Mouse (Mus musculus): ENCODE results near the gene Il9r.

Gene Il9r

DNA sequence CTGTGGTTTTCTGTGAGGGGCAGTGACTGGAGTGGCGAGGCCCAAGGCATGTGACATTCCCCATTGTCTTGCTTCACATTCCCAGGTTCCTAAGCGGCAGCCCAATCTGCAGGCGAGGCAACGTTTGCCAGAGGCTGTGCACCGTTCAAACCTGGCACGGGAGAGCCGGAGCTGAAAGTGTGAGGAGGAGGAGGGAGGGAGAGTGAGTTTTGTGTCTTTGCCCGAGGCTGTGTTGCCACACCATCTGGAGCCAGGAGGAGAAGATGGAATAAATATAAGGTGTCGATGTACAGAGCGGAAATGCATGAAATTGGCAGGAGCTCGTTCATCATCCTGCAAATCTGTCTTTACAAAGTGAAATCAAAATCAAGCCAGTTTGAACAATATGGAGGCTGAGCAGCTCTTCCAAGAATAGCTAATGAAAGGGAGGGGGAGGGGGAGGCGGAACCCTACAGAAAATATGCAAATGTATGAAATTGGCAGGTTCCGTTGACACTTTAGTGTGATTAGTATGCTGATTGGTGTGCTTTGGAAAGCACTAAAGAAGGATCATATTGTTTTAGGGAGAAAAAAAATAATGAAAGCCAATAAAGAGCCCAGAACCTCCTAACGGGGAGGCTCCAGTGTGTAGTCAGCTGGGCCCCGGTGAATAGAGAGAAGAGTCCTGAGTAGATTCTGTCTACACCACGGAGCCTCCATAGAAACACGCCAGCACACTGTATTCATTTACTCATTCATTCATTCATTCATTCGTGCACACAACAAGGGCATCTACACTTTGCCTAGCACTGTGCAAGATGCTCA is 42.1 kb downstream of the Il9r start:
- DNase-seq (ENCODE audit: low spot score), result no peak

DNA sequence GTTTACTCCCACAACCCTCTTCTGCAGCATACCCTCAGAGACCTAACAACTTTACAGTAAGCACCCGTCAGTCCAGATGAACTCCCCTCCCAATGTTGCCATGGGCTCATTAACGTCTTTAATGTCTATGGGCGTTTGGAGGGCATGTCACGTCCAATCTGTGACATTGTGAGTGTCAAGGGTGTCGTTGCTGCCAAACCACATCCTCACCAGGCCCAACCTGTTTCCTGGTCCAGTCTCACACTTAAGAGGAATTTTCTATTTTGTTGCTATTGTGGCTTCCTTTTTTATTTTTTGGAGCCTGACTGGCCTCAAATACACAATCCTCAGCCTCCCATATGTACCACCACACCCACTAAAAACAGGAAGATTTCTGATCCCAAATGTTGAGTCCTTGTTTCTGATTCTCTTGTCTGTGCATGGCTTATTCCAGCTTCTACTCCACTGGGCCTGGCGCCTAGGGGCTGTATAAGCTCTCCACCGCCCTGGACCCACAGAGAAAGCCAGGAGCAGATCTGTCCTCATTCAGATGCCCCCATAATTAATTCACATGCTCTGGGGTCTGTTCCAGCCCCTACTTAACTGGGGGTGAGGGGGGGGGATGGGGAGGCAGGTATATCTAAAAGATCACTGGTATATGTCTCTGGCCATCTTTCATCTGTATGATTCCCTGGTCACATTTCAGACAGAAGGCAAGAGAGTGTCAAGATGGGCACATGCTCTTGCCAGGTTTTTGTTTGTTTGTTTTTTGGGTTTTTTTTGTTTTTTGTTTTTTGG is 43.0 kb downstream of the Il9r start:
- DNase-seq (ENCODE audit: low spot score), result no peak

DNA sequence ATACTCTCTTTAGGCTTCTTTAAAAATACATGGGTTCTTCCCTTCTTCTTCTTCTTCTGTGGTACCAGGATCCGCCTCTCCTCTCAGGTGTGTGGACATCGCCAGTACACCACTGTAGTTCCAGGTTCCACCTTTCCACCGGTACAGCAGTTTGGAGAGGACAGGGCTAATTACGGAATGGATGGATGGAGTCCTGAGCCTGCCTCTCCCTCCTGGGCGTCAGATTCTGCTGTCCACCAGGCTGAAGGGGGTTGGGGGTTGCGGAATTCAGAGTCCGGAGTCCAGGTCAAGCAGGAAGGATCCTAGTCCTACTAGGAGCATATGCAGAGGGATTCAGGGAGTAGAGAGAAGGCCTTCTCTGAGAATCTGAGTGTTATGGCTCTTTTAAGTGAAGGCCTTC is 46.9 kb downstream of the Il9r start:
- DNase-seq (ENCODE audit: low spot score), result no peak

DNA sequence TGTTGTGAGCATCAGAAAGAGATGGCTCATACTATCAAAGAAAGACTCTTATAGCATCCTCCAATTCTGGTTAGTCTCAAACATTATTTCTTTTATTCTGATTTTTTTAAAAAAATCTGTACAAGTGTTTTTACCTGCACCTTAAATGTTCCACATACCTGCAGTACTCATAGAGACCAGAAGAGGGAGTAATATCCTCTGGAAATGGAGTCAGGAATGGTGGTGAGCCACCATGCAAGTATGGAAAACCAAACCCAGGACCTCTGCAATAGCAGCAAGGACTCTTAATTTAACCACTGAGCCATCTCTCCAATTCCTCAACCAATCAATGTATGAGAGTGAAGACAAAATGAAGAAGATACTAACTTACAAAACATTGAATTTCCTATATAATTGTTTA is 47.3 kb downstream of the Il9r start:
- no peak for DNase-seq (ENCODE audit: low spot score)

DNA sequence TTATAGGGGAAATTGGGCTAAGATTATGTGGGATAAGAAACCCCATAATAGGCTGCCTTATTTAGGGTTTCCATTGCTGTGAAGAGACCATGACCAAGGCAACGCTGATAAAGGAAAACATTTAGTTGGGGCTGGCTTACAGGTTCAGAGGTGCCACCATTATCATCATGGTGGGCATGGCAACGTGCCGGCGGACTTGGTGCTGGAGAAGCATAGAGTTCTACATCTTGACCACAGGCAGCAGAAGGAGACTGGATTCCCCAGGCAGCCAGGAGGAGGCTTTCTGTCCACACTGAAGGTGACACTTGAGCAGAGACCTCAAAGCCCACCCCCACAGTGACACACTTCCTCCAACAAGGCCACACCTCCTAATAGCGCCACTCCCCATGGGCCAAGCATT is 48.8 kb downstream of the Il9r start:
- no peak for DNase-seq (ENCODE audit: low spot score)

DNA sequence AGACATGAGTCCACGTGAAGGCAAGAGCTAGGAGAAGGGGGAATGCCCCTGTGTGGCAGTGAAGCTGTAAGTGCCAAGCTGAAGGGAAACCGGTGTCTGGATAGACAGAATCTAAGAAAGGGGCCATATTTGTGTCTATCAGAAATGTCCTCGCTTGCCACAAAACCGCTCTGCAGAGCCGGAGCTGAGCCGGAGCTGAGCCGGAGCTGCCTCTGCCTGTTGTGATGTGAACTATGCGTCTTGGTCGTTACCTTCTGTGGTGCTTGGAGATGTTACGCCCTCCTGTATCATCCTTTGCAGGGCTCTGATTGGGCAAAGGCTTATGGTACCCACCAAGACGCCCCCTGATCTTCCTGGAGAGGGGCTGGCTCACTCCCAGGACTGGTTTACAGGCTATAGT is 50.5 kb downstream of the Il9r start:
- no peak for DNase-seq (ENCODE audit: low spot score)

DNA sequence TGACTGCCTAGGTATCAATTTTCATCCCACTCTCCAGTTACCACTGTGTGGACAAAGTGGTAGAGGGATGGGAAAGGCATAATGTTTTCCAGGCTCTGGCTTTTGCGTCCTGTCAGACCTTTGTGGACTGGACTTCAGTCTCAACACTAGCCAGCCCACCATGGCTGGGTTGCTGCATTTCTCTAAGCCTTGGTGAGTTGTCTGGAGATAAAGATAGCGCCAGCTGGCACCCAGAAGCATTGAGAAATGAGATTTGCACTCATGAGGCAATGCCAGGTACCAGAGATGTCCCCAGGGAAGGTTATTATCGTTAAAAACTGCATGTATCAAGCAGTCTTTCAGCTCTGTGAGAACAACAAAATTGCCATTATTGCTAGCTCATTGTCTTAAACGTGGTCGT is 57.3 kb downstream of the Il9r start:
- DNase-seq (ENCODE audit: low spot score), result no peak

DNA sequence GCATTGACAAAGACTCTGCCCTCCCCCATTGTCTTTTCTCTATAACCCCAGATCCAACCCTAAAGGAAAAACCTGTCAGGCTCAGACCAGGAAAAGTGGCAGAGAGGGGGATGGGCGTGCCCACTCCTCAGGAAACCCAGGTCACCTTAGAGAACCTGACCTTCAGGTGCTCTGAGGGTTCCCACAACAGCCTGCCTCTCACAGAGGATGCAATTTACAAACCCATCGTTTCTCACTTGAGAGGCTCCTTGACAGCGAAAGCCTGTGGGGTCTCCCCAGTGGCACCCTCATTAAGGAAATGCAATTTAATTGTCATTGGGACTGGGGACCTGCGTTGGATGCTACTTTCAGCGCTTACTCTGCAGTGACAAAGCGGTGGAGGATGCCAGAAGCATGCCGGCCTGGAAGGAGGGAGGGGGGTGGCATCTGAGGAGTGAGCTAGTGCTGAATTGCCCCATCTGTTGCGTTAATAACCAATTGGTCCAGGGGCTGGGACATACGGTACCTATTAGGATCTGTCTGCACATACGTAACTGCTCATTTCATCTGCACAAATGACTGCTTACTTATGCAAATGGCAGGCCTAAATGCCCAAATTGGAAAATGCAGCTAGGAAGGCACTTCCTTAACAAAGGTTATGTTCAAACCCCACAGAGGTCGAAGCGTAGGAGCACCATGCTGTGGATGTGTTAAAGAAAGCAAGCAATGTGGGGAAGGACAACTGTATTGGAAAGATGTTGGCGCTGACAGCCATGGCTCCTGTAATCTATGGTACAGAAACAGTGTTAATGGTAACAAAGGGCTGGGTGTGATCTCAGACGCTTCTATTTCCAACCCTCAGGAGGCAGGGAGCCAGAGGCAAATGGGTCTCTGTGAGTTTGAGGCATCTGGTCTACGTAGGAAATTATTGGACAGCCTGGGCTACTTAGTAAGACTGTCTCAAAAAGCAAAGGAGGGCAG is 58.2 kb downstream of the Il9r start:
- no peak for DNase-seq (ENCODE audit: low spot score)

DNA sequence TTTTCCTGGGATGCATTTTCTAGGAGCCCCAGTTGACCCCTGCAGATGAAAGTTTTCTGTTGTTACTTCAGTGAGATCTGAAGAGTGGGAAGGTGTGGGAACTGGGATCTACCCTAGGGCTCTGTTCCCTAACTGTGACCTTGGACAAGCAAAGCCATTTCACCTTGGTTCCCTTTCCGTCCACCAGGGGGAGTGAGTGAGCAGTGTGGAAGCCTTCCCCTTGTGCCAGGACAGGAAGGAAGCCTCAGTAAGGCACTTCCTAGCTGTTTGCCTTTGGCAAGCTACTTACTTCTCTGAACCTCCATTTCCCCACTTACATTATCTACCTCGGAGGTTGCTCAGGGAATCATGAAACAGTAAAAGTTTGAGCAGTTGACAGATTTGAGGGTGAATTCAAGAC is 59.0 kb downstream of the Il9r start:
- peak; percentile 40 for DNase-seq (ENCODE audit: low spot score)

DNA sequence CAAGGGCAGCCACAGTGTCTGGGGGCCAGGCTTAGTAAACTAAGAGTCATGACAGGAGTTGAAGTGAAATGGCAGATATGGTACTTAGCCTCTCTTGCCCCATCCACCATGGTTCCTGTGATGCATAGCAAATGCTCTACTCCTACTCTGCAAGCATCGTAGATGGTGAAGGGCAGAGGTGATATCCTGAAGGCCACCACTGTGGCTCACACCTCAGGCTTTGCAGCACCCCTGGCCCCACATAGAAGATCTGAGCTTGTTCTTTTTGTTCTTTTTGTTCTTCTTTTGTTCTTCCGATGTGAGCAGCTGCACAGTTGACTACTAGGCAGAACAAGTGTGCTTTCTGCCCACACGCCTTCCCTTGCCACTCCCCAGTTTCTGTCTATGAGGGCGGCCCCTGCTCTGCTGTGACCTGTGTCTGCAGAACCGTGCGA is 60.5 kb downstream of the Il9r start:
- no peak for DNase-seq (ENCODE audit: low spot score)

DNA sequence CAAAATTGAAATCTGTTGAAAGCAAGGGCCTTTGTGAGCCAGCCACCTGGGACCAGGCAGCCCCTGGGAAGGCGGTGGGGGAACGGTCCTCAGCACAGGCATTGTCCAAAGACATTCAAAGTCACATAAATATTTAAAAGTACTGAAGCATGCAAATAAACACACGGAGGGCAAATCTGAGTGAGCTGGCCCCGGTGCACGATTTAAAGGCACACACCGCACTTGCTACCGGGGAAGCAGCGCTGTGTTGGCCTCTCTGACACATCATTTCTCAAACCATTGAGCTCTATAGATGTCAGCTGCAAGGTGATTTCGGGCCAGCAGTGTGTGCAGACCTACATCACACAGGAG is 61.5 kb downstream of the Il9r start:
- DNase-seq (ENCODE audit: low spot score), result peak; percentile 7

DNA sequence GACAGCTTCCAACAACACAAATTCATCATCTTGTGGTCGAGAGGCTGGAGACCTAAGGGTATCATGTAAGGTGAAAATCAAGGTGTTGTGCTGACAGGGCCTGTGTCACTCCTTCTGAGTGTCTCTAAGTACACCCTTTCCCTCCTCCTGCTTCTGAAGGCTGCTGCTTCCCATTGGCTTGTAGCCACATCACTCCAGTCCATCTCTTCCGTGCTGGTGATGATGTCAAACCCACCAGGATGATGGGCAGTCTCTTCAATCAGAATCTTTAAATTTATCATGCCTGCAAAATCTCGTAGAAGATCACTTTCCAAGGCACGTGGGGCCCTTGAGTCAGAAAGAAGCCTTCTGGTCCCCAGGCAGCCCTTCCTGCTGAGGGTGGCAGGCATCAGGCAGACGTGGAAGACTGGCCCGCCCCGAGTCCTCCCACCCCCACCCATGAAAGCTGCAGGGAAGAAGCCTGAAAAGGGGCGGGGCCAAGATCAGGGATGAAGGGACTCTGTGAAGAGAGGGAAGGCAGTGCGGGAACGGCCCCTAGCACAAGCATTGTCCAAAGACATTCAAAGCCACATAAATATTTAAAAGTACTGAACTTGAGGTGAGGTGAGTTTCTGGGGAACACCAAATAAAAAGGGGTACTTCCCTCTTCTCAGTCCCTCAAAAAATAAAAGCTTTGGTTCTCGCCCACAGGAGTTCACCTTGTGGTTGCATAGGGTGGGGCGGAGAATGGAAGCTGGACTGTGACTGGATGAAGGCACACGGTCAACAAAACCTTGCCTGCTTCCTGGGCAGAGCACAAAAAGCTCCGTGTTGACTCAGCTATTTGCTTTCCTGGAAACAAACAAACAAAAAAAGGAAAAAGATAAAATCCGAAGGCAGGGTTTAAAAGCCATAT is 62.1 kb downstream of the Il9r start:
- peak; percentile 26 for DNase-seq (ENCODE audit: low spot score)
